ENCODE assay signal across 21 mouse cellular contexts in genomic region chr7:107619225-107619624, GRCm38 (mm10). TPM values are rescaled to one million over a fixed set of nuclear protein-coding genes. Genes with fewer than 3 reads are reported as not detected.
DNase-seq lines count a peak whose midpoint lies in the region; ATAC-seq and TF ChIP-seq lines count a peak whose summit lies in the region.
"Had no signal": no experiment of that assay in that cellular context is flagged by ENCODE, and none has a peak within 500 bp of the region (broad histone marks: within the 10 kb centered on the region; RNA-seq: fewer than 3 reads in every experiment).

No protein-coding gene starts in this region.

- H3K9me3 ChIP-seq in intestine, embryonic 14.5 days (ENCODE audit: control insufficient read depth, low read length) = no peaks in the 10 kb centered on the region
- H3K9me3 ChIP-seq in intestine, postnatal 0 days (ENCODE audit: control insufficient read depth) = no peaks in the 10 kb centered on the region
- H3K9me3 ChIP-seq in embryonic facial prominence, embryonic 14.5 days (ENCODE audit: control insufficient read depth, low read length) = no peaks in the 10 kb centered on the region
- no peaks in the 10 kb centered on the region for H3K9me3 ChIP-seq in limb, embryonic 12.5 days
- H3K9me3 ChIP-seq: forebrain, embryonic 15.5 days; midbrain, embryonic 10.5 days; neural tube, embryonic 15.5 days had no signal

- H3K27me3 ChIP-seq in intestine, embryonic 14.5 days (replicated peaks; ENCODE audit: control insufficient read depth, insufficient read depth, low read length) = no peaks in the 10 kb centered on the region
- H3K27me3 ChIP-seq in intestine, postnatal 0 days (replicated peaks; ENCODE audit: control insufficient read depth, insufficient read depth, low read length) = no peaks in the 10 kb centered on the region
- no peaks in the 10 kb centered on the region for H3K27me3 ChIP-seq in embryonic facial prominence, embryonic 14.5 days (replicated peaks; ENCODE audit: control insufficient read depth, insufficient read depth, low read length)
- no peaks in the 10 kb centered on the region for H3K27me3 ChIP-seq in limb, embryonic 12.5 days
- H3K27me3 ChIP-seq: forebrain, embryonic 15.5 days; neural tube, embryonic 15.5 days had no signal

- H3K36me3 ChIP-seq in intestine, embryonic 14.5 days (ENCODE audit: control insufficient read depth, insufficient read depth, low read length) = no peaks in the 10 kb centered on the region
- H3K36me3 ChIP-seq in intestine, postnatal 0 days (ENCODE audit: control insufficient read depth, insufficient read depth) = no peaks in the 10 kb centered on the region
- H3K36me3 ChIP-seq in embryonic facial prominence, embryonic 14.5 days (ENCODE audit: control insufficient read depth, insufficient read depth, low read length) = no peaks in the 10 kb centered on the region
- H3K36me3 ChIP-seq in limb, embryonic 12.5 days = no peaks in the 10 kb centered on the region
- H3K36me3 ChIP-seq: forebrain, embryonic 15.5 days; midbrain, embryonic 10.5 days; neural tube, embryonic 15.5 days had no signal

- no peak for TF ChIP-seq CTCF in intestine, postnatal 0 days (IDR thresholded peaks at IDR 0.05; ENCODE audit: low read depth)

- no peak overlapping the region for H3K27ac ChIP-seq in intestine, embryonic 14.5 days (ENCODE audit: low read depth)
- no peak overlapping the region for H3K27ac ChIP-seq in intestine, postnatal 0 days (ENCODE audit: low read depth, low read length)
- H3K27ac ChIP-seq in embryonic facial prominence, embryonic 14.5 days (replicated peaks; ENCODE audit: low read depth, low read length) = no peak overlapping the region
- 0 out of 2 replicates have a peak overlapping the region, but pooled peaks have one; percentile 17 for H3K27ac ChIP-seq in limb, embryonic 12.5 days
- H3K27ac ChIP-seq: forebrain, embryonic 15.5 days; hindbrain, postnatal 0 days; midbrain, embryonic 10.5 days; neural tube, embryonic 15.5 days had no signal

- 0 out of 2 replicates have a peak, but pooled peaks have one; percentile 28 for ATAC-seq in intestine, embryonic 14.5 days (replicated peaks; ENCODE audit: low FRiP score, low TSS enrichment, low read depth)
- no peak for ATAC-seq in intestine, postnatal 0 days
- ATAC-seq in embryonic facial prominence, embryonic 14.5 days (ENCODE audit: low read depth) = peak; percentile 82
- peak; percentile 73 for ATAC-seq in limb, embryonic 12.5 days (ENCODE audit: insufficient number of reproducible peaks, insufficient read depth, low FRiP score, low TSS enrichment, low read depth)
- ATAC-seq: CD4-positive, CD25-positive, alpha-beta regulatory T cell, adult 4 months; forebrain, embryonic 15.5 days; hindbrain, postnatal 0 days had no signal

- no peaks in the 10 kb centered on the region for H3K4me1 ChIP-seq in intestine, embryonic 14.5 days (replicated peaks; ENCODE audit: control insufficient read depth, insufficient read depth, low read length)
- H3K4me1 ChIP-seq in intestine, postnatal 0 days (replicated peaks; ENCODE audit: control insufficient read depth, insufficient read depth, low read length) = no peaks in the 10 kb centered on the region
- H3K4me1 ChIP-seq in embryonic facial prominence, embryonic 14.5 days (ENCODE audit: control insufficient read depth, insufficient read depth, low read length) = peaks cover 14% of the 10 kb centered on the region
- peaks cover 21% of the 10 kb centered on the region for H3K4me1 ChIP-seq in limb, embryonic 12.5 days (replicated peaks)
- H3K4me1 ChIP-seq: forebrain, embryonic 15.5 days; midbrain, embryonic 10.5 days; neural tube, embryonic 15.5 days had no signal

- no peak overlapping the region for H3K4me2 ChIP-seq in intestine, embryonic 14.5 days (ENCODE audit: low read length)
- no peak overlapping the region for H3K4me2 ChIP-seq in intestine, postnatal 0 days (replicated peaks; ENCODE audit: low read depth)
- no peak overlapping the region for H3K4me2 ChIP-seq in embryonic facial prominence, embryonic 14.5 days (ENCODE audit: low read depth, low read length)
- no peak overlapping the region for H3K4me2 ChIP-seq in limb, embryonic 12.5 days
- H3K4me2 ChIP-seq: forebrain, embryonic 15.5 days; neural tube, embryonic 15.5 days had no signal

- DNase-seq in intestine, embryonic 14.5 days (ENCODE audit: low spot score) = no peak
- peak; percentile 77 for DNase-seq in embryonic facial prominence, embryonic 14.5 days (ENCODE audit: low spot score)
- peak; percentile 61 for DNase-seq in skeletal muscle tissue, adult 2 months (ENCODE audit: low read depth, low spot score)
- DNase-seq in ovary, adult 18-20 months (ENCODE audit: low spot score) = no peak
- no peak for DNase-seq in urinary bladder, adult 2 months (ENCODE audit: low spot score)
- DNase-seq: adrenal gland, postnatal 25 days; cerebellum, adult 9-10 months; kidney, adult 8-10 months; kidney, postnatal 36 days; liver; retina, postnatal 1 day; thymus, adult 2 months had no signal

- WGBS in intestine, embryonic 14.5 days = 60% methylated on average over 4 of the region's 4 CpGs
- WGBS in intestine, postnatal 0 days = 62% methylated on average over 4 of the region's 4 CpGs
- 28% methylated on average over 4 of the region's 4 CpGs for WGBS in embryonic facial prominence, embryonic 14.5 days
- 21% methylated on average over 4 of the region's 4 CpGs for WGBS in limb, embryonic 12.5 days

- no peak overlapping the region for H3K4me3 ChIP-seq in intestine, embryonic 14.5 days (ENCODE audit: low read depth, low read length)
- no peak overlapping the region for H3K4me3 ChIP-seq in intestine, postnatal 0 days (ENCODE audit: low read depth, low read length)
- no peak overlapping the region for H3K4me3 ChIP-seq in embryonic facial prominence, embryonic 14.5 days (ENCODE audit: low read depth, low read length)
- no peak overlapping the region for H3K4me3 ChIP-seq in limb, embryonic 12.5 days (replicated peaks)
- H3K4me3 ChIP-seq: forebrain, embryonic 15.5 days; midbrain, embryonic 10.5 days; neural tube, embryonic 15.5 days had no signal

- H3K9ac ChIP-seq in intestine, embryonic 14.5 days (ENCODE audit: low read length) = no peak overlapping the region
- no peak overlapping the region for H3K9ac ChIP-seq in intestine, postnatal 0 days (ENCODE audit: low read depth, low read length)
- no peak overlapping the region for H3K9ac ChIP-seq in embryonic facial prominence, embryonic 14.5 days (ENCODE audit: low read depth, low read length)
- H3K9ac ChIP-seq in limb, embryonic 12.5 days (replicated peaks) = no peak overlapping the region
- H3K9ac ChIP-seq: forebrain, embryonic 15.5 days; neural tube, embryonic 15.5 days had no signal

RNA-seq across cellular contexts. Expression of gene 5330417H12Rik, which starts 5.7 kb away (rescaled TPM):
- polyA plus RNA-seq in intestine, embryonic 14.5 days (2014; fragmentation: Nextera tagmentation; extraction: Ambion mirVana) = not detected in 2 replicates
- polyA plus RNA-seq in intestine, postnatal 0 days (2015; fragmentation: Nextera tagmentation; extraction: Ambion mirVana) = not detected in 2 replicates
- not detected in 2 replicates for polyA plus RNA-seq in embryonic facial prominence, embryonic 14.5 days (2014; fragmentation: Nextera tagmentation; extraction: Ambion mirVana)
- not detected in 2 replicates for polyA plus RNA-seq in limb, embryonic 12.5 days (2016; fragmentation: Nextera tagmentation; extraction: Ambion mirVana)
- not detected in 2 replicates for polyA plus RNA-seq in urinary bladder, adult 2 months (2012; rRNA removed)
- polyA plus RNA-seq: CD4-positive, CD25-positive, alpha-beta regulatory T cell, adult 4 months; forebrain, embryonic 15.5 days; hindbrain, postnatal 0 days; lung, embryonic 16.5 days; midbrain, embryonic 10.5 days; neural tube, embryonic 15.5 days; small intestine, adult 2 months; thymus, adult 2 months had no signal

RNA-seq across cellular contexts. Expression of gene Ppfibp2, which starts 24.2 kb away (rescaled TPM):
- polyA plus RNA-seq in intestine, embryonic 14.5 days (2014; fragmentation: Nextera tagmentation; extraction: Ambion mirVana) = 11.2 and 12.8 TPM in 2 replicates
- polyA plus RNA-seq in intestine, postnatal 0 days (2015; fragmentation: Nextera tagmentation; extraction: Ambion mirVana) = 9.8 and 10.7 TPM in 2 replicates
- polyA plus RNA-seq in embryonic facial prominence, embryonic 14.5 days (2014; fragmentation: Nextera tagmentation; extraction: Ambion mirVana) = 12.4 and 14.3 TPM in 2 replicates
- 14.1 and 15.1 TPM in 2 replicates for polyA plus RNA-seq in limb, embryonic 12.5 days (2016; fragmentation: Nextera tagmentation; extraction: Ambion mirVana)
- 73.4 and 81.1 TPM in 2 replicates for polyA plus RNA-seq in urinary bladder, adult 2 months (2012; rRNA removed)

RNA-seq across cellular contexts. Expression of gene Olfml1, which starts 52.0 kb away (rescaled TPM):
- polyA plus RNA-seq in intestine, embryonic 14.5 days (2014; fragmentation: Nextera tagmentation; extraction: Ambion mirVana) = 18.6 and 24.3 TPM in 2 replicates
- polyA plus RNA-seq in intestine, postnatal 0 days (2015; fragmentation: Nextera tagmentation; extraction: Ambion mirVana) = 7.3 and 7.4 TPM in 2 replicates
- 26.9 and 31.3 TPM in 2 replicates for polyA plus RNA-seq in embryonic facial prominence, embryonic 14.5 days (2014; fragmentation: Nextera tagmentation; extraction: Ambion mirVana)
- polyA plus RNA-seq in limb, embryonic 12.5 days (2016; fragmentation: Nextera tagmentation; extraction: Ambion mirVana) = 30.2 and 32.1 TPM in 2 replicates
- polyA plus RNA-seq in urinary bladder, adult 2 months (2012; rRNA removed) = 20.0 and 21.6 TPM in 2 replicates

Comparison
In these comparisons a context has a peak if more than half of its experiments do, and no peak if none do; other contexts are left out.
1. DNase-seq: peak in embryonic facial prominence, embryonic 14.5 days (single experiment) and skeletal muscle tissue, adult 2 months (single experiment); none in intestine, embryonic 14.5 days (single experiment), ovary, adult 18-20 months (single experiment) and urinary bladder, adult 2 months (single experiment).